In genomic region chr1:184872069-184872819, GRCm38 (mm10) we compare ENCODE assay signal across 13 mouse cellular contexts. TPM values are rescaled to one million over a fixed set of nuclear protein-coding genes. Genes with fewer than 3 reads are reported as not detected.
DNase-seq lines count a peak whose midpoint lies in the region; ATAC-seq and TF ChIP-seq lines count a peak whose summit lies in the region.
"Had no signal": no experiment of that assay in that cellular context is flagged by ENCODE, and none has a peak within 500 bp of the region (broad histone marks: within the 10 kb centered on the region; RNA-seq: fewer than 3 reads in every experiment).

No protein-coding gene starts in this region.

- H3K4me3 ChIP-seq in hindbrain, embryonic 10.5 days = no peak overlapping the region
- no peak overlapping the region for H3K4me3 ChIP-seq in hindbrain, embryonic 14.5 days (replicated peaks; ENCODE audit: low read length)
- no peak overlapping the region for H3K4me3 ChIP-seq in kidney, postnatal 0 days (replicated peaks; ENCODE audit: low read depth, low read length)
- no peak overlapping the region for H3K4me3 ChIP-seq in liver, embryonic 14.5 days (ENCODE audit: insufficient read depth in 1 of 2, low read depth in 2 of 2, low read length in 2 of 2)
- H3K4me3 ChIP-seq in midbrain, embryonic 13.5 days (replicated peaks) = no peak overlapping the region
- H3K4me3 ChIP-seq in forebrain, embryonic 15.5 days = no peak overlapping the region
- H3K4me3 ChIP-seq: layer of hippocampus, adult 2 months; lung, embryonic 15.5 days had no signal

- peak overlapping the region; percentile 50; the same call in 1 of the 2 replicates for H3K27ac ChIP-seq in hindbrain, embryonic 10.5 days
- H3K27ac ChIP-seq in hindbrain, embryonic 14.5 days = no peak overlapping the region
- peak overlapping the region; percentile 63 for H3K27ac ChIP-seq in kidney, postnatal 0 days
- H3K27ac ChIP-seq in liver, embryonic 14.5 days = peak overlapping the region; percentile 23
- no peak overlapping the region for H3K27ac ChIP-seq in midbrain, embryonic 13.5 days
- H3K27ac ChIP-seq in forebrain, embryonic 15.5 days (replicated peaks) = no peak overlapping the region
- H3K27ac ChIP-seq: layer of hippocampus, adult 2 months; lung, embryonic 15.5 days had no signal

- ATAC-seq in hindbrain, embryonic 14.5 days (ENCODE audit: low FRiP score) = no peak
- 0 out of 2 replicates have a peak, but pooled peaks have one; percentile 49 for ATAC-seq in kidney, postnatal 0 days (replicated peaks; ENCODE audit: low FRiP score, low read depth)
- ATAC-seq in liver, embryonic 14.5 days (ENCODE audit: insufficient read depth) = peak; percentile 44
- no peak for ATAC-seq in erythroid progenitor cell, adult 5-6 weeks (replicated peaks; ENCODE audit: low FRiP score, poor library complexity, severe bottlenecking)
- ATAC-seq in midbrain, embryonic 13.5 days = no peak
- no peak for ATAC-seq in forebrain, embryonic 15.5 days (replicated peaks)

- no peak for DNase-seq in hindbrain, embryonic 10.5 days (ENCODE audit: low spot score)
- no peak for DNase-seq in hindbrain, embryonic 14.5 days (ENCODE audit: low spot score)
- DNase-seq in kidney, postnatal 0 days (ENCODE audit: low spot score) = no peak
- DNase-seq in liver, embryonic 14.5 days (ENCODE audit: low read depth in 3 of 3, low spot score in 3 of 3) = peak in 2 of 3 experiments; percentile 29 to 32
- no peak for DNase-seq in thymus, adult 18-20 months
- DNase-seq: cerebellum, adult 2 months had no signal

- TF ChIP-seq EP300 in liver, embryonic 14.5 days (IDR thresholded peaks at IDR 0.05; ENCODE audit: low read depth) = no peak

- H3K4me2 ChIP-seq in hindbrain, embryonic 14.5 days (replicated peaks) = no peak overlapping the region
- no peak overlapping the region for H3K4me2 ChIP-seq in kidney, postnatal 0 days (ENCODE audit: low read length)
- H3K4me2 ChIP-seq in liver, embryonic 14.5 days (ENCODE audit: low read depth) = no peak overlapping the region
- no peak overlapping the region for H3K4me2 ChIP-seq in midbrain, embryonic 13.5 days (replicated peaks)
- H3K4me2 ChIP-seq in forebrain, embryonic 15.5 days (replicated peaks) = no peak overlapping the region
- H3K4me2 ChIP-seq: heart, embryonic 11.5 days; lung, embryonic 15.5 days; midbrain, embryonic 11.5 days had no signal

- WGBS in hindbrain, embryonic 10.5 days = 80% methylated on average over 7 of the region's 7 CpGs
- WGBS in hindbrain, embryonic 14.5 days = 84% methylated on average over 7 of the region's 7 CpGs
- WGBS in kidney, postnatal 0 days = 67% methylated on average over 7 of the region's 7 CpGs
- WGBS in liver, embryonic 14.5 days (ENCODE audit: insufficient replicate concordance) = 54% methylated on average over 7 of the region's 7 CpGs
- WGBS in midbrain, embryonic 13.5 days = 81% methylated on average over 7 of the region's 7 CpGs
- 84% methylated on average over 7 of the region's 7 CpGs for WGBS in forebrain, embryonic 15.5 days

- peaks cover 7% of the 10 kb centered on the region; the same call in 1 of the 2 replicates for H3K27me3 ChIP-seq in hindbrain, embryonic 10.5 days (ENCODE audit: insufficient read depth, poor library complexity, severe bottlenecking)
- H3K27me3 ChIP-seq in hindbrain, embryonic 14.5 days (ENCODE audit: control insufficient read depth, insufficient read depth, low read length) = no peaks in the 10 kb centered on the region
- H3K27me3 ChIP-seq in kidney, postnatal 0 days (ENCODE audit: insufficient read depth, low read length) = no peaks in the 10 kb centered on the region
- no peaks in the 10 kb centered on the region for H3K27me3 ChIP-seq in liver, embryonic 14.5 days (ENCODE audit: control insufficient read depth, insufficient read depth, low read length)
- H3K27me3 ChIP-seq in midbrain, embryonic 13.5 days = peaks cover 19% of the 10 kb centered on the region
- H3K27me3 ChIP-seq in forebrain, embryonic 15.5 days = no peaks in the 10 kb centered on the region
- H3K27me3 ChIP-seq: lung, embryonic 15.5 days had no signal

- H3K36me3 ChIP-seq in hindbrain, embryonic 10.5 days = no peaks in the 10 kb centered on the region
- no peaks in the 10 kb centered on the region for H3K36me3 ChIP-seq in hindbrain, embryonic 14.5 days (replicated peaks; ENCODE audit: control insufficient read depth, insufficient read depth)
- 0 out of 2 replicates have a peak, but pooled peaks cover 4% of the 10 kb centered on the region for H3K36me3 ChIP-seq in kidney, postnatal 0 days (ENCODE audit: insufficient read depth, low read length)
- no peaks in the 10 kb centered on the region for H3K36me3 ChIP-seq in liver, embryonic 14.5 days (replicated peaks; ENCODE audit: control insufficient read depth, insufficient read depth, low read depth)
- H3K36me3 ChIP-seq in midbrain, embryonic 13.5 days = no peaks in the 10 kb centered on the region
- H3K36me3 ChIP-seq in forebrain, embryonic 15.5 days = no peaks in the 10 kb centered on the region
- H3K36me3 ChIP-seq: lung, embryonic 15.5 days had no signal

- no peak for TF ChIP-seq CTCF in kidney, postnatal 0 days (IDR thresholded peaks at IDR 0.05; ENCODE audit: low read depth)
- no peak for TF ChIP-seq CTCF in liver, embryonic 14.5 days (IDR thresholded peaks at IDR 0.05; ENCODE audit: low read depth)

- H3K9me3 ChIP-seq in hindbrain, embryonic 10.5 days = no peaks in the 10 kb centered on the region
- no peaks in the 10 kb centered on the region for H3K9me3 ChIP-seq in hindbrain, embryonic 14.5 days (ENCODE audit: control insufficient read depth, low read length)
- no peaks in the 10 kb centered on the region for H3K9me3 ChIP-seq in kidney, postnatal 0 days (replicated peaks; ENCODE audit: low read length)
- no peaks in the 10 kb centered on the region for H3K9me3 ChIP-seq in liver, embryonic 14.5 days (ENCODE audit: control insufficient read depth, low read length)
- no peaks in the 10 kb centered on the region for H3K9me3 ChIP-seq in midbrain, embryonic 13.5 days
- no peaks in the 10 kb centered on the region for H3K9me3 ChIP-seq in forebrain, embryonic 15.5 days
- H3K9me3 ChIP-seq: lung, embryonic 15.5 days had no signal

- H3K4me1 ChIP-seq in hindbrain, embryonic 10.5 days (replicated peaks) = peaks cover 24% of the 10 kb centered on the region
- H3K4me1 ChIP-seq in hindbrain, embryonic 14.5 days (replicated peaks; ENCODE audit: control insufficient read depth, insufficient read depth, low read length) = no peaks in the 10 kb centered on the region
- peaks cover 12% of the 10 kb centered on the region for H3K4me1 ChIP-seq in kidney, postnatal 0 days (replicated peaks; ENCODE audit: insufficient read depth, low read length)
- H3K4me1 ChIP-seq in liver, embryonic 14.5 days (replicated peaks; ENCODE audit: control insufficient read depth in 2 of 2, insufficient read depth in 2 of 2, low read length in 1 of 2) = peaks cover 0 to 19% of the 10 kb centered on the region in 2 experiments; a peak in 2 of 4 replicates
- no peaks in the 10 kb centered on the region for H3K4me1 ChIP-seq in midbrain, embryonic 13.5 days (replicated peaks)
- H3K4me1 ChIP-seq in forebrain, embryonic 15.5 days = peaks cover 10% of the 10 kb centered on the region

- no peak overlapping the region for H3K9ac ChIP-seq in hindbrain, embryonic 14.5 days
- 0 out of 2 replicates have a peak overlapping the region, but pooled peaks have one; percentile 3 for H3K9ac ChIP-seq in kidney, postnatal 0 days (ENCODE audit: low read depth, low read length)
- H3K9ac ChIP-seq in liver, embryonic 14.5 days (replicated peaks) = no peak overlapping the region
- H3K9ac ChIP-seq in midbrain, embryonic 13.5 days (replicated peaks) = no peak overlapping the region
- H3K9ac ChIP-seq in forebrain, embryonic 15.5 days (replicated peaks) = no peak overlapping the region
- H3K9ac ChIP-seq: lung, embryonic 15.5 days had no signal

RNA-seq across cellular contexts. Expression of gene C130074G19Rik, which starts 10.8 kb away (rescaled TPM):
- 0.64 and 0.72 TPM in 2 replicates for polyA plus RNA-seq in hindbrain, embryonic 10.5 days (2016; fragmentation: Nextera tagmentation; extraction: Ambion mirVana)
- polyA plus RNA-seq in hindbrain, embryonic 14.5 days (2014; fragmentation: Nextera tagmentation; extraction: Ambion mirVana) = 1.1 and 1.5 TPM in 2 replicates
- 7.4 and 7.6 TPM in 2 replicates for polyA plus RNA-seq in kidney, postnatal 0 days (2015; fragmentation: Nextera tagmentation; extraction: Ambion mirVana)
- 5.4 and 7.4 TPM in 2 replicates for polyA plus RNA-seq in liver, embryonic 14.5 days (2012; rRNA removed)
- 1.1 and 1.3 TPM in 2 replicates for polyA plus RNA-seq in liver, embryonic 14.5 days (2014; fragmentation: Nextera tagmentation; extraction: Ambion mirVana)
- total RNA-seq in erythroid progenitor cell, adult 5-6 weeks (2015; ENCODE audit: low replicate concordance) = not detected in 2 replicates
- total RNA-seq in erythroid progenitor cell, adult 5-6 weeks (2017; ENCODE audit: low replicate concordance) = 0.26 TPM in 1 of 2 replicates, not detected in the other
- 0.85 and 1.2 TPM in 2 replicates for polyA plus RNA-seq in midbrain, embryonic 13.5 days (2015; fragmentation: Nextera tagmentation; extraction: Ambion mirVana)
- polyA plus RNA-seq in forebrain, embryonic 15.5 days (2015; fragmentation: Nextera tagmentation; extraction: Ambion mirVana) = 0.77 and 1.2 TPM in 2 replicates

RNA-seq across cellular contexts. Expression of gene Marc2, which starts 26.0 kb away (rescaled TPM):
- 85.9 and 87.8 TPM in 2 replicates for polyA plus RNA-seq in hindbrain, embryonic 10.5 days (2016; fragmentation: Nextera tagmentation; extraction: Ambion mirVana)
- 141 and 144 TPM in 2 replicates for polyA plus RNA-seq in hindbrain, embryonic 14.5 days (2014; fragmentation: Nextera tagmentation; extraction: Ambion mirVana)
- polyA plus RNA-seq in kidney, postnatal 0 days (2015; fragmentation: Nextera tagmentation; extraction: Ambion mirVana) = 318 and 327 TPM in 2 replicates
- polyA plus RNA-seq in liver, embryonic 14.5 days (2012; rRNA removed) = 53.3 and 58.6 TPM in 2 replicates
- polyA plus RNA-seq in liver, embryonic 14.5 days (2014; fragmentation: Nextera tagmentation; extraction: Ambion mirVana) = 227 TPM in 2 replicates
- 59.5 and 93.9 TPM in 2 replicates for total RNA-seq in erythroid progenitor cell, adult 5-6 weeks (2015; ENCODE audit: low replicate concordance)
- total RNA-seq in erythroid progenitor cell, adult 5-6 weeks (2017; ENCODE audit: low replicate concordance) = 10.8 and 24.5 TPM in 2 replicates
- 93.0 and 95.2 TPM in 2 replicates for polyA plus RNA-seq in midbrain, embryonic 13.5 days (2015; fragmentation: Nextera tagmentation; extraction: Ambion mirVana)
- polyA plus RNA-seq in forebrain, embryonic 15.5 days (2015; fragmentation: Nextera tagmentation; extraction: Ambion mirVana) = 107 and 109 TPM in 2 replicates

Comparison
In these comparisons a context has a peak if more than half of its experiments do, and no peak if none do; other contexts are left out.
1. H3K27ac ChIP-seq: peak in hindbrain, embryonic 10.5 days (single experiment), kidney, postnatal 0 days (single experiment) and liver, embryonic 14.5 days (single experiment); none in hindbrain, embryonic 14.5 days (single experiment), midbrain, embryonic 13.5 days (single experiment) and forebrain, embryonic 15.5 days (single experiment).
2. DNase-seq: peak in liver, embryonic 14.5 days (2 of 3); none in hindbrain, embryonic 10.5 days (single experiment), hindbrain, embryonic 14.5 days (single experiment), kidney, postnatal 0 days (single experiment) and thymus, adult 18-20 months (0 of 2).
3. ATAC-seq: peak in kidney, postnatal 0 days (single experiment) and liver, embryonic 14.5 days (single experiment); none in hindbrain, embryonic 14.5 days (single experiment), erythroid progenitor cell, adult 5-6 weeks (single experiment), midbrain, embryonic 13.5 days (single experiment) and forebrain, embryonic 15.5 days (single experiment).